Mouse (Mus musculus) heart, postnatal 36 days (tissue): ENCODE measurements around the gene 1700102P08Rik. TPM values are rescaled to one million over a fixed set of nuclear protein-coding genes. Genes with fewer than 3 reads are reported as not detected.

Experiments
- DNase-seq, 2 experiments: peaks; one replicate each; pipeline ENCODE4 v3.0.0; 2021 to 2022
- intact Hi-C: fragments of 180-260 bp; cut with DNase I; formaldehyde crosslinking; loops from one replicate; pipeline ENCODE4 v1.15.1; 2025
- total RNA-seq, 2 experiments: library from RNA; stranded (reverse); gene quantifications; 2 replicates each; pipeline ENCODE4 v1.2.3; 2021

The 1700102P08Rik gene
- total RNA-seq: under 1 TPM; 0.49 to 0.83 TPM

GRCm38 (mm10) chr9:108392676-108393075, at the start of gene 1700102P08Rik:
1700102P08Rik (plus strand) TSS chr9:108392805.
- no peak for DNase-seq
- intact Hi-C loops: no loop called here

- intact Hi-C loops: no loop called here
- no peak for DNase-seq
Measured at GRCm38 (mm10) chr9:108343331-108343730, 49.3 kb upstream of the 1700102P08Rik start.

GRCm38 (mm10) chr9:108343835-108344234, 48.8 kb upstream of the 1700102P08Rik start:
- no peak for DNase-seq
- intact Hi-C loops: no loop called here

GRCm38 (mm10) chr9:108344471-108344870, 48.1 kb upstream of the 1700102P08Rik start:
- intact Hi-C loops: no loop called here
- no peak for DNase-seq

GRCm38 (mm10) chr9:108347024-108347423, 45.6 kb upstream of the 1700102P08Rik start:
- no peak for DNase-seq
- intact Hi-C loops: loop anchor here (1.0 kb wide), 1 partner anchor 41 kb away; the partner anchor contains the start of genes Rhoa and Tcta

- DNase-seq: peak; percentile 85 to 91
- intact Hi-C loops: loop anchor here (1.0 kb wide), 1 partner anchor 41 kb away; the partner anchor contains the start of genes Rhoa and Tcta
Measured at GRCm38 (mm10) chr9:108347540-108348289, 44.9 kb upstream of the 1700102P08Rik start, which contains the start of gene Usp4. Usp4 (plus strand) TSS chr9:108347853.

GRCm38 (mm10) chr9:108348290-108348680, 44.3 kb upstream of the 1700102P08Rik start:
- intact Hi-C loops: no loop called here
- DNase-seq: no peak

GRCm38 (mm10) chr9:108349727-108350126, 42.9 kb upstream of the 1700102P08Rik start:
- no peak for DNase-seq
- intact Hi-C loops: no loop called here

- intact Hi-C loops: no loop called here
- DNase-seq: no peak
Measured at GRCm38 (mm10) chr9:108378234-108378633, 14.4 kb upstream of the 1700102P08Rik start.

GRCm38 (mm10) chr9:108378736-108379135, 13.9 kb upstream of the 1700102P08Rik start:
- intact Hi-C loops: no loop called here
- DNase-seq: no peak

- no peak for DNase-seq
- intact Hi-C loops: no loop called here
Measured at GRCm38 (mm10) chr9:108379294-108379693, 13.3 kb upstream of the 1700102P08Rik start.

- DNase-seq: no peak
- intact Hi-C loops: no loop called here
Measured at GRCm38 (mm10) chr9:108381382-108381781, 11.2 kb upstream of the 1700102P08Rik start.

- intact Hi-C loops: no loop called here
- no peak for DNase-seq
Measured at GRCm38 (mm10) chr9:108385006-108385405, 7.6 kb upstream of the 1700102P08Rik start.

GRCm38 (mm10) chr9:108386816-108387215, 5.8 kb upstream of the 1700102P08Rik start:
- no peak for DNase-seq
- intact Hi-C loops: no loop called here

GRCm38 (mm10) chr9:108388601-108389000, 4.0 kb upstream of the 1700102P08Rik start:
- DNase-seq: no peak
- intact Hi-C loops: no loop called here

- intact Hi-C loops: no loop called here
- no peak for DNase-seq
Measured at GRCm38 (mm10) chr9:108389220-108389619, 3.4 kb upstream of the 1700102P08Rik start.

- intact Hi-C loops: no loop called here
- no peak for DNase-seq
Measured at GRCm38 (mm10) chr9:108394191-108394590, 1.6 kb downstream of the 1700102P08Rik start.

- no peak for DNase-seq
- intact Hi-C loops: loop anchor here (5.0 kb wide), 1 partner anchor 57 kb away; no protein-coding TSS in a partner anchor
Measured at GRCm38 (mm10) chr9:108395427-108395826, 2.8 kb downstream of the 1700102P08Rik start.

GRCm38 (mm10) chr9:108398324-108398723, 5.7 kb downstream of the 1700102P08Rik start:
- intact Hi-C loops: loop anchor here (5.0 kb wide), 1 partner anchor 54 kb away; no protein-coding TSS in a partner anchor
- no peak for DNase-seq

- peak; percentile 34 to 37 for DNase-seq
- intact Hi-C loops: no loop called here
Measured at GRCm38 (mm10) chr9:108401186-108401960, 8.8 kb downstream of the 1700102P08Rik start.

- no peak for DNase-seq
- intact Hi-C loops: no loop called here
Measured at GRCm38 (mm10) chr9:108403081-108403480, 10.5 kb downstream of the 1700102P08Rik start.
